Mouse (Mus musculus) heart, postnatal 0 days (tissue): ENCODE measurements at regions not wholly inside any gene's neighbourhood (a gene's known extent, or its start where the extent isn't known, plus 50 kb on each side); places are given as distances from the start of the nearest gene placed in this dataset.

Experiments
- CTCF ChIP-seq: IDR thresholded peaks from 2 replicates; pipeline ENCODE4 v1.5.1; 2016; ENCODE audit warnings: antibody characterized with exemption, control low read depth, low read depth
- EP300 ChIP-seq: IDR thresholded peaks from 2 replicates; pipeline ENCODE4 v1.6.1; 2016; ENCODE audit warnings: antibody characterized with exemption, low read depth

GRCm38 (mm10) chr16:88408144-88408543 lies 98.6 kb downstream of the Cldn17 start:
- TF ChIP-seq CTCF (no peak), EP300 (no peak)
